Mouse (Mus musculus): ENCODE measurements at regions not wholly inside any gene's neighbourhood (a gene's known extent, or its start where the extent isn't known, plus 50 kb on each side); places are given as distances from the start of the nearest gene placed in this dataset.

DNA sequence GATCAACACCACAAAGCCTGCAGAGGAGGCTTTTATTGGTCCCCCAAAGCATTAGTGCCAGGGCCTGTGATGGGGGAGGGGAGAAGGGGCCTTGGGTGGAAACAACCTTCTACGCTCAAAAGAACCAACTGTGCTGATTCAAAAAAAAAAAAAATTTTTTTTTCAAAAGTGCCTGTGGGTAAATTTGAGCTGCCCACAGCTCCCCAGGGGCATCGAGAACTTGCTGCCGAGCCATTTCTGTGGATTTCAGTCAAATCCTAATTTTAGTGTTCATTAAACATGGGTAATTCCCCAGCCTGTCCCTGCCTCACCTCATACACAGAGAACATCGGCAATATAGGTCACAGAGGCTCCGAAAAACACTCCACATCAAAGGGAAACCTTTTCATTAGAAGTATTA is 161.2 kb upstream of the Dynlrb2 start:
- 79% methylated on average over 5 of the region's 5 CpGs for WGBS
- DNase-seq (ENCODE audit: low spot score) = no peak
- Histone ChIP-seq H3K36me3 (no peaks in the 10 kb centered on the region), H3K4me1 (0 out of 2 replicates have a peak, but pooled peaks cover 2% of the 10 kb centered on the region), H3K4me3 (no peak overlapping the region), H3K9me3 (replicated peaks) (no peaks in the 10 kb centered on the region), H3K27me3 (ENCODE audit: low read depth, poor library complexity, severe bottlenecking) (no peaks in the 10 kb centered on the region), H3K27ac (replicated peaks) (no peak overlapping the region)

DNA sequence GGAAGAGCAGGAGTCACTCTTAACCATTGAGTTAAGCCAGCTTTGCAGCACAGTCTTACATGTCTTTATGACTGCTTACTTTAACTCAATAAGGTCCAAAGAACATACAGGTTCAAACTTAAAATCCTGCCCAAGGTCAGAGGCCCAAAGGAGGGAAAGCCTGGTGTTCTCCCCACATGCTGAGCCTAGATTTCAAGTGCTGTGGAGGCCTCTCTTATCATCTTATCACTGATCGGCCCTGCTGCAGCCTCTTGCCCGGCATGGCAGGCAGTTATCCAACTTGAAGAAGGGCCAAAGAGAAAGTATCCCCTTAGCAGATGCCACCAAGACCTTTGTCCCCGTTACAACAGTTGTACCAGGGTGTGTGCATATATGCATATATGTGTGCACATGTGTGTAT is 170.0 kb upstream of the Dynlrb2 start:
- Histone ChIP-seq H3K27ac (replicated peaks) (no peak overlapping the region), H3K4me1 (no peaks in the 10 kb centered on the region), H3K36me3 (no peaks in the 10 kb centered on the region), H3K27me3 (ENCODE audit: low read depth, poor library complexity, severe bottlenecking) (no peaks in the 10 kb centered on the region), H3K4me3 (no peak overlapping the region), H3K9me3 (replicated peaks) (no peaks in the 10 kb centered on the region)
- no peak for DNase-seq (ENCODE audit: low spot score)
- WGBS = 89% methylated on average over 3 of the region's 3 CpGs

DNA sequence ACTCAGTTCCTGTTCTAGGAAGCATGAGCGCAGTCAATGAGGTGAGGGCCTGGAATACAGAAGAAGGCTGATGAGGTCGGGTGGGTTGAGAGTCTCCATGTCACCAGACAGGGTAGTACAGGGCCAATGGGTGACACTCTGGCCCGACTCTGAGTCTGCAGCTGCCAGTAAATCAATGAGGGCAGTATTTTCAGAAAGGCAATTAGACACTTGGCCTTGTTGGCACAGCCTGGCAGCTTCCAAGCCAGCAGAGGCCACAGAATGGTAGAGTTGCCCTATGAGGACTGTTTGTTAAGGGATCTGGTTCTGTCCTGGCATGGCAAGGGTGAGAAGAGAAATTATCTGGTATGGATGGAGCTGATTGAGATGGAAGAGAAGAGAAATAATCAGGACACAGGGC is 170.7 kb upstream of the Dynlrb2 start:
- Histone ChIP-seq H3K4me1 (no peaks in the 10 kb centered on the region), H3K4me3 (no peak overlapping the region), H3K27ac (replicated peaks) (no peak overlapping the region), H3K36me3 (no peaks in the 10 kb centered on the region), H3K9me3 (replicated peaks) (no peaks in the 10 kb centered on the region), H3K27me3 (ENCODE audit: low read depth, poor library complexity, severe bottlenecking) (no peaks in the 10 kb centered on the region)
- DNase-seq (ENCODE audit: low spot score) = no peak
- WGBS = 78% methylated on average over 3 of the region's 3 CpGs

DNA sequence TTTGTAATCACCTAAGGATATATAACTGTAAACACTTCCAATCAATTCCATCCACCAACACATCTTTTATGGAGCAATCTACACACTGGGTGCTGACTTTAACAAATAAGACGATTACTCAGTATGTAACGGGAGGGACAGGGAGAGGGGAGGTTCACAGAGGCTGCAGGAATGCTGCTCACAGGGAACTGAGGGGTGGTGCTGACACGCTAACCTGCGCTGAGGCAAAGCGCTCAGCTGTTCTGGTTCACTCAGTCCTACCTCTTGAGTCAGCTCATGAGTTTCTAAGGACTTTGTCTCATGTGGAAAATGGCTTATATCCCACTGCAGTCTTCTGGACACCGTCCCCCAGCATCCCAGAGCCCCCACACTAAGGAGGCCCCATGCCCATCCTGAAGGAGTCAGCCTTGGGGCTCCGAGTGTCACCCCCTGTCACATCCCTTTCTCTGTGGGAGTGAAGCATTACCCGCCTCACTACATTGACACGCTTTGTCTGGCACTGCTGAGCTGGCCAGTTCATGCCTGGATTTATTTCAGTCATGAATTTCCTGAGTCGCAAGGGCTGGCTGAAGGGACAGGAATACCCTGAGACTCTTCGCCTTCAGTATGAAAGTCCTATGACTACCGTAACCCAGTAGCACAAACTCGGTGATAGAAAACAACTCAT is 184.6 kb upstream of the Dynlrb2 start:
- Histone ChIP-seq H3K4me3 (no peak overlapping the region), H3K9me3 (replicated peaks) (no peaks in the 10 kb centered on the region), H3K27me3 (ENCODE audit: low read depth, poor library complexity, severe bottlenecking) (no peaks in the 10 kb centered on the region), H3K36me3 (no peaks in the 10 kb centered on the region), H3K27ac (replicated peaks) (no peak overlapping the region), H3K4me1 (peaks cover 10% of the 10 kb centered on the region)
- WGBS = 89% methylated on average over 13 of the region's 13 CpGs
- DNase-seq (ENCODE audit: low spot score) = no peak

DNA sequence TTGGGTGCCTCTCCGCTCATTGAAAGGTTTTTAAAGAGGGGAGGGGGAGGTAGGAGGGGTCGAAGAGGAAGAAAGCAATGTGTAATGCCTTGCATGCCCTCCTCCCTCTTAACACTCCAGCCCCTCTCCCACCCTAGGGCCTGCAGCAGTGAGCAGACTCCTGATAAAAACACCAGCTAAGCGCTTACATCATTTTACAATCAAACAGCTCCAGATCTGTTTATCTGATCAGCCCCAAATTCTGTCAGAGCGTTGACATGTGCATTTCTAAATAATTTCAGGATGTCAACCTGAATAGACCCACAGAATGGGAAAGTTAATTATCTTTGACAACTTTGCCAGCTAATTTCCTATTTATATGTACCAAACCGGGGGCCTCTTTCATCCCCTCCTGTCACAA is 189.4 kb upstream of the Dynlrb2 start:
- Histone ChIP-seq H3K36me3 (no peaks in the 10 kb centered on the region), H3K4me3 (no peak overlapping the region), H3K27me3 (ENCODE audit: low read depth, poor library complexity, severe bottlenecking) (no peaks in the 10 kb centered on the region), H3K4me1 (peaks cover 12% of the 10 kb centered on the region), H3K9me3 (replicated peaks) (no peaks in the 10 kb centered on the region), H3K27ac (replicated peaks) (no peak overlapping the region)
- WGBS = 60% methylated on average over 5 of the region's 5 CpGs
- DNase-seq (ENCODE audit: low spot score) = no peak

DNA sequence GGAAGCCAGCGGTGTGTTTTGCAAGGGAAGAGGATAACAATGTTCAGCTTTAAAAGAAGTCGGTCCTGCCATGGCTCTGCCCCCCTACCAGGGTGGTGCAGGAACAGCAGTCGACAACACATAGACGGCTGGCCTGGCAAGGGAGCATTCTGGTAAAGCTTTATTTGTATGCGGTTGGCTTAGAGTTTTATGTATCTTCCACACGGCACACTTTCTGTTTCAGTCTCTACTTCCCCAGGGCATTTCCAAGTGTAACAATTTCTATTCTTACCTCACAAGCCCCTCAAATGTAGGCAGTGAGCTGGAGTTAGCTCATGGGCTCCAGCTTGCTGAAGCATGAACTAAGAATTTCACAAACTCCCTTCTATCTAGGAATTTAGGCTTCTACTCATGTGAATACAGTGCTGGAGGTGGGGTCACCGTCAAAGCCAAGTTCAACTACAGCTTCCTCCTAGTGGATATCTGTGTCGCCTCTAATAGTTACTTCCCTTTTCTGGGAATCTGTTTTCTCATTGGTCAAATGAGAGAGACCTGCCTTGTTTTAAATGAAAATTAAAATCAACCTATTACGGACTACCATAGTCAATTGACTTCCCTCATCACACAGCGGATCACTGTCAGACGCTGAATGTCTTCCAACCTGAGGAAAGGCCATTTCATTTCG is 190.2 kb upstream of the Dynlrb2 start:
- peaks cover 12% of the 10 kb centered on the region for H3K4me1 ChIP-seq
- no peaks in the 10 kb centered on the region for H3K27me3 ChIP-seq (ENCODE audit: low read depth, poor library complexity, severe bottlenecking)
- H3K4me3 ChIP-seq = no peak overlapping the region
- H3K9me3 ChIP-seq (replicated peaks) = no peaks in the 10 kb centered on the region
- H3K27ac ChIP-seq (replicated peaks) = no peak overlapping the region
- WGBS = 92% methylated on average over 12 of the region's 12 CpGs
- DNase-seq (ENCODE audit: low spot score) = no peak
- no peaks in the 10 kb centered on the region for H3K36me3 ChIP-seq

DNA sequence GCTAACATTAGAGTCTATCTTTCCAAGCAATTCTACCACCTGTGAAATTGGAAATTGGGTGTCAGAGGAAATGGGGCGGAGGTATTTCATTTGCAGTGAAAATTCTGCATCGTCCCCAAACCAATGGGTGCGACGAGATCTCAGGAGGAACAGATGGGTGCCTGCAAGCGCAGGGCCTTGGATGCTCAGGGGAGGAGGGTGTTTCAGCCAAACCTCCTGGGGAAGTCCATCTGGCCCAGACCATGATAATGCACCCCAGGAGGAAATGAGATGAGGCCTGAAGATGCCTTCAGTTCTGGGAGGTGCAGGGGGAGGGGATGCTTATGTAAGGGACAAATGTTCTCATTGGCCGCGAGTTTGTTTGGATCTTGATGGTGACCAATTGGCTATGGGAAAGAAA is 205.9 kb upstream of the Dynlrb2 start:
- H3K9me3 ChIP-seq (replicated peaks) = no peaks in the 10 kb centered on the region
- H3K36me3 ChIP-seq = no peaks in the 10 kb centered on the region
- no peak overlapping the region for H3K4me3 ChIP-seq
- DNase-seq (ENCODE audit: low spot score) = no peak
- no peaks in the 10 kb centered on the region for H3K27me3 ChIP-seq (ENCODE audit: low read depth, poor library complexity, severe bottlenecking)
- H3K27ac ChIP-seq (replicated peaks) = no peak overlapping the region
- no peaks in the 10 kb centered on the region for H3K4me1 ChIP-seq
- 91% methylated on average over 7 of the region's 7 CpGs for WGBS

DNA sequence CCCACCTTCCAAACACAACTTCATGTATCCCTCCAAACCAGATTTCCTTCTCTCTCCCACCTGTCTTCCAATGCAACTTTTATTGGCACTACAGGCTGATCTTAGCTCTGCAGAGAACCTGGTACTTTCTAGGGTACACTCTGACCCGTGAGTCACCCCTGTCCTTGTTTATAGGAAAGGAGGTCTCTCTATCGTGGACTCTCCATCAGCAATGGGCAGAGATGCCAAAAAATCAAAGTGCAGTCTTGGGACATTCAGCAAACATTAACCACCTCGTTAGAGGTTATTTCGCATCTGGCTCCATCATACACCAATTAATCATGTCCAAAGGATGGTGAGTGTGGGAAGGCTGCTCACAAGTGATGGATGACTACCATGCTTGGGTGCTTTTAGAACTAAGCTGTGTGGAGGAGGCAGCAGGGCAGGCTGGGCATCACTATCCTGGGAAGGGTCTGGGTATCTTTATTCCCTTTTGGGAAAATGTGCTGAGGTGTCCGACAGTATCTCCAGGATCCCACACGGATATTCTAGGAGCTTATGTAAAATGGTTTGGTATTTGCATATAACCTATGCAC is 214.0 kb upstream of the Dynlrb2 start:
- no peaks in the 10 kb centered on the region for H3K9me3 ChIP-seq (replicated peaks)
- H3K4me1 ChIP-seq = no peaks in the 10 kb centered on the region
- no peak for DNase-seq (ENCODE audit: low spot score)
- H3K4me3 ChIP-seq = no peak overlapping the region
- no peaks in the 10 kb centered on the region for H3K27me3 ChIP-seq (ENCODE audit: low read depth, poor library complexity, severe bottlenecking)
- WGBS = 95% methylated on average over 6 of the region's 6 CpGs
- no peaks in the 10 kb centered on the region for H3K36me3 ChIP-seq
- H3K27ac ChIP-seq (replicated peaks) = no peak overlapping the region

DNA sequence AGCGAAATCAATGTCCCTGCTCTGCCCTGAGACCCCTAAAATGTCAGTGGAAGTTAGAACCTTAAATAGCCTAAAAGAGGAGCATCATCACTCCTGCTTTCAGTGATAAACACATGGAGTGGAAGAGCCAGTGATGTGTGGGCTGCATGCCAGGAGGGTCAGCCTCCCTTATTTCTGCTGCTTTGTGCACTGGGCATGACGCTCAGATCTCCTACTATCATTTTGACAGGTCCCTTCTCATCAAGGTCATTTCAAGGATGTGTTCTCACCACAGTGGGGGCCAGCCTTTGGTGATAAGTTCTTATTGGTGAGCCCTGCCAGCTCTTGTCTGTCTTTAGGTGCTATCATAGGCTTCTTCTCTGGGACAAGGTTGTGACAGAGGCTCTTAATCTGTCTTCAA is 215.5 kb upstream of the Dynlrb2 start:
- no peaks in the 10 kb centered on the region for H3K9me3 ChIP-seq (replicated peaks)
- no peaks in the 10 kb centered on the region for H3K4me1 ChIP-seq
- no peak overlapping the region for H3K4me3 ChIP-seq
- H3K27me3 ChIP-seq (ENCODE audit: low read depth, poor library complexity, severe bottlenecking) = no peaks in the 10 kb centered on the region
- H3K36me3 ChIP-seq = no peaks in the 10 kb centered on the region
- no peak overlapping the region for H3K27ac ChIP-seq (replicated peaks)
- 82% methylated on average over 2 of the region's 2 CpGs for WGBS
- DNase-seq (ENCODE audit: low spot score) = no peak

DNA sequence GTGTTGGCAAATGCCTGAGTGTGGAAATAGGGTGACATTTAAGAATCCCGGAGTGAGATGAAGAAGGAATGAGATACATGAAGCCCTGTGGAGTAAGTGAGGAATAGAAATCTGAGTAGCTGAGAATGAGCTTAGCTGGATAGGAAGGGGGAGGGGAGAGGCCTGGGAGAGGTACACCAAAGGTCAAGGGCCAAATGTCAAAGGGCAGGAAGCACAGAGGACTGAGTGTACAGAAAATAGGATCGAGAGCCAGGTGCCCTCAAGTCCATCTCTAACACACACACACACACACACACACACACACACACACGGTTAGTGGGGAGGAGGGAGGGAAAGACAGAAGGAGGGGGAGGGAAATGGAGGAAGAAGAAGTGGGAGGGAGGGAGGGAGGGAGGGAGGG is 220.8 kb upstream of the Dynlrb2 start:
- Histone ChIP-seq H3K4me3 (no peak overlapping the region), H3K27me3 (ENCODE audit: low read depth, poor library complexity, severe bottlenecking) (no peaks in the 10 kb centered on the region), H3K4me1 (0 out of 2 replicates have a peak, but pooled peaks cover 3% of the 10 kb centered on the region), H3K36me3 (no peaks in the 10 kb centered on the region), H3K9me3 (replicated peaks) (no peaks in the 10 kb centered on the region), H3K27ac (replicated peaks) (no peak overlapping the region)
- 73% methylated on average over 2 of the region's 3 CpGs for WGBS
- no peak for DNase-seq (ENCODE audit: low spot score)

DNA sequence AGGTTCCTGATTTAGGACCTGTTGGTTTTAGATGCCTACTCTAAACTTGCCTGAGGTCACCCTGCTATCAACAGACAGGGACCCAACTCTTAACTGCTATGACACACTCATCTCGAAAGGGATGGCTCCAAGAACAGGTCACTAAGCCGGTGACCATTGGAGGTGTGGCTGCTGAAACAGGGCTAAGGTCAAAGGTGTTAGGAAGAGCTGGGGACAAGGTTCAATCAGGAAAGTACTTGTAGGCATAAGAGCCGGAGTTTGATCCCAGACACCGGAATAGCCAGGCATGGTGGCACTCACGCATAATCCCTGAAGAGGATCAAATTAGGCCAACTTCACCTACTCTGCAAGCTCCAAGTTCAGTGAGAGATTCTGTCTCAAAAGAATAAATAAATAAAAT is 222.4 kb upstream of the Dynlrb2 start:
- no peak overlapping the region for H3K27ac ChIP-seq (replicated peaks)
- no peaks in the 10 kb centered on the region for H3K36me3 ChIP-seq
- H3K4me1 ChIP-seq = 0 out of 2 replicates have a peak, but pooled peaks cover 3% of the 10 kb centered on the region
- no peak overlapping the region for H3K4me3 ChIP-seq
- no peaks in the 10 kb centered on the region for H3K27me3 ChIP-seq (ENCODE audit: low read depth, poor library complexity, severe bottlenecking)
- H3K9me3 ChIP-seq (replicated peaks) = no peaks in the 10 kb centered on the region
- 92% methylated on average over 5 of the region's 5 CpGs for WGBS
- no peak for DNase-seq (ENCODE audit: low spot score)

DNA sequence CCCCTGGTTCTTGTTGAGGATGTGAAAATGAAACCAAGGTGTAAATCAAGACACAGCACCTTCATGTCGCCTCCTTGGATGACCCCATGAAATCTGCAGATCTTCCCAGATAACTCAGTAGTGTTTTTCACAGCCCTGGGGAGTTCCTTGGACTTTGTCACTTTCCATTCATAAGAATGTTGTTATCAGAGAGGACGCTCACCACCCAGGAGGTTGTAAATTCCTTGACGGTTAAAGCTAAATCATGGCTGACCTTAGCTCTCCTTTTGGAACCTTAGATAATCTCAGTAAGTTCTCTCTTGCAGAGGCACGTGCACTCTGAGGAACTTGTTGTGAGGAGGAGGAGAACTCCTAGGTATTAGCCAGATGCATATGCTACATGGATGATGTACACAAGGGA is 229.8 kb upstream of the Dynlrb2 start:
- DNase-seq (ENCODE audit: low spot score) = no peak
- Histone ChIP-seq H3K4me1 (peaks cover 9% of the 10 kb centered on the region; the same call in 1 of the 2 replicates), H3K4me3 (no peak overlapping the region), H3K27me3 (ENCODE audit: low read depth, poor library complexity, severe bottlenecking) (no peaks in the 10 kb centered on the region; the same call in 1 of the 2 replicates), H3K27ac (replicated peaks) (no peak overlapping the region), H3K36me3 (no peaks in the 10 kb centered on the region), H3K9me3 (replicated peaks) (no peaks in the 10 kb centered on the region)
- 81% methylated on average over 4 of the region's 4 CpGs for WGBS

DNA sequence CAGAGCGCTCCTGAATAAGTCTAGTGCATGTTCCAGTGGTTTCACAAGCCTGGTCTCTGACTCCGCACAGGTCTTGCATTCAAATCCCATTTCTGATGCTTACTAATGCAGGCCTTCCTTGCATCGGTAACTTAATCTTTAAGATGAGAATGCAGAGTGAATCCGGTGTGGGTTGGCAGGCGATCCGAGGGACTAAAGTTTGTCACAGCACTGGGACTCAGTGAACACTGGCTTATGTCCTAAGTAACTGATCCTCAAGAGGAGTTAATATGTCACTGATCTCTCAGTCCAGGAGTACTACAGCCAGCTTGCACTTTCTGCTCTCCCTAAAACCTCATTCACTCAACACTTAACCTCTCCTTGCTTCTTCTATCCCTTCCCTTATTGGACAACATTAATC is 233.5 kb upstream of the Dynlrb2 start:
- WGBS = 91% methylated on average over 6 of the region's 6 CpGs

More for the DNA sequence above, 233.5 kb upstream of the Dynlrb2 start:
- Histone ChIP-seq H3K4me1 (peaks cover 9% of the 10 kb centered on the region; the same call in 1 of the 2 replicates), H3K27me3 (ENCODE audit: low read depth, poor library complexity, severe bottlenecking) (no peaks in the 10 kb centered on the region; the same call in 1 of the 2 replicates), H3K36me3 (no peaks in the 10 kb centered on the region), H3K27ac (replicated peaks) (no peak overlapping the region), H3K9me3 (replicated peaks) (no peaks in the 10 kb centered on the region), H3K4me3 (no peak overlapping the region)
- no peak for DNase-seq (ENCODE audit: low spot score)
